Mouse (Mus musculus) left cerebral cortex, postnatal 36 days (tissue): ENCODE data around the gene Hist1h2ak. TPM values are rescaled to one million over a fixed set of nuclear protein-coding genes. Genes with fewer than 3 reads are reported as not detected.

Source experiments
- DNase-seq, 2 experiments: peaks; one replicate each; pipeline ENCODE4 v3.0.0; 2021 to 2022; ENCODE audit warnings: low spot score in 2 of 2, mixed read lengths in 1 of 2
- intact Hi-C: fragments of 180-260 bp; cut with DNase I; formaldehyde crosslinking; loops from one replicate; pipeline ENCODE4 v1.15.1; 2025
- microRNA-seq: library from miRNA; unstranded; fragments of <30 nt; microRNA quantifications from one replicate; pipeline ENCODE4 v1.2.0, GENCODE M21; 2022
- total RNA-seq, 2 experiments: library from RNA; stranded (reverse); gene quantifications; 2 replicates each; pipeline ENCODE4 v1.2.3; 2021

Hist1h2ak gene
- total RNA-seq, 2 experiments from 2014 or later, result 14.8 to 15.0 TPM

DNA sequence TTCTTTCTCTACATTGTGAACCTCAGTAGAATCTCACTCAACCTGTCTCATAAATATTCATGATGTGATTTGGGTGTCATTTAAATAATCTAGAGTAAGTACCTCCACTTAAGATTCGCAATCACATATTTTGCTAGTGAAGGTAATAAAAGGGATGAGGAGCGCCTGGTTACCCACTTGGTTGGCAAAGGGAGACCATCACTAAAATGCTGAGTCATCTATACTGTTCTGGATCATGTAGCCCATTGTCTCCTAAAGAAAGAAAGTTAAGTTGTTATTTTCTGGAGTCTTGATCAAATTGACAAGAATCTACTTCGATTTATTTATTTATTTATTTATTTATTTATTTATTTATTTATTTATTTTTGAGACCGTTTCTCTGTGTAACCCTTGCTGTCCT lies 47.0 kb downstream of the Hist1h2ak start:
- no peak for DNase-seq
- intact Hi-C loops, result no loop called here

Small RNA genes lying within 50 kb of the gene (microRNA-seq; reads per million reads assigned to microRNA genes)
- gene Gm44346 (not detected), gene Gm44357 (not detected), gene Gm44367 (not detected), gene Gm44454 (not detected)

Other genes with a start within 250 kb of the Hist1h2ak start
- 10 to 100 TPM; 15.9 to 18.1 TPM for gene Zkscan8, start 222.7 kb downstream of the Hist1h2ak start, total RNA-seq
- gene Olfr1366, start 211.0 kb downstream of the Hist1h2ak start, total RNA-seq, result not detected
- gene Olfr1535, start 193.9 kb downstream of the Hist1h2ak start, total RNA-seq, result not detected
- not detected for gene Olfr1364, start 172.1 kb downstream of the Hist1h2ak start, total RNA-seq
- gene Olfr1362, start 139.8 kb downstream of the Hist1h2ak start, total RNA-seq, result not detected
- not detected for gene Olfr11, start 111.3 kb downstream of the Hist1h2ak start, total RNA-seq
- gene Olfr1361, start 90.4 kb downstream of the Hist1h2ak start, total RNA-seq, result not detected
- gene Olfr1360, start 76.4 kb downstream of the Hist1h2ak start, total RNA-seq, result not detected
- gene Olfr1359, start 55.7 kb downstream of the Hist1h2ak start, total RNA-seq, result not detected
- gene Hist1h2bl, start 37.7 kb downstream of the Hist1h2ak start, total RNA-seq, result 10 to 100 TPM; 25.8 to 35.2 TPM
- gene Hist1h2ai, start 37.4 kb downstream of the Hist1h2ak start, total RNA-seq, result 10 to 100 TPM; 26.5 to 66.3 TPM
- 10 to 100 TPM; 73.2 to 76.4 TPM for gene Hist1h3h, start 36.2 kb downstream of the Hist1h2ak start, total RNA-seq
- 1 to 10 TPM; 4.0 to 5.5 TPM for gene Hist1h2bm, start 31.8 kb downstream of the Hist1h2ak start, total RNA-seq
- gene Hist1h4j, start 18.8 kb downstream of the Hist1h2ak start, total RNA-seq, result 10 to 100 TPM; 16.7 to 20.3 TPM
- gene Hist1h4k, start 3.3 kb downstream of the Hist1h2ak start, total RNA-seq, result 100 to 1,000 TPM; 409 to 465 TPM
- gene Hist1h2bn, start 296 bp upstream of the Hist1h2ak start, total RNA-seq, result 10 to 100 TPM in 1 of 2 experiments, 1 to 10 TPM in 1; 8.2 to 10.1 TPM
- 10 to 100 TPM in 1 of 2 experiments, 1 to 10 TPM in 1; 8.2 to 10.1 TPM for gene Hist1h1b, start 26.8 kb upstream of the Hist1h2ak start, total RNA-seq
- gene Hist1h3i, start 29.5 kb upstream of the Hist1h2ak start, total RNA-seq, result 10 to 100 TPM; 55.4 to 73.3 TPM
- not detected for gene Hist1h2an, start 33.4 kb upstream of the Hist1h2ak start, total RNA-seq
- gene Hist1h2bp, start 33.6 kb upstream of the Hist1h2ak start, total RNA-seq, result 1 to 10 TPM; 8.0 to 8.4 TPM
- gene Hist1h2bq, start 56.4 kb upstream of the Hist1h2ak start, total RNA-seq, result 10 to 100 TPM; 36.0 to 39.3 TPM
- gene Hist1h2ao, start 56.6 kb upstream of the Hist1h2ak start, total RNA-seq, result 10 to 100 TPM; 12.4 to 22.5 TPM
- 100 to 1,000 TPM; 258 to 294 TPM for gene Hist1h4m, start 57.9 kb upstream of the Hist1h2ak start, total RNA-seq
- 10 to 100 TPM; 21.3 to 23.4 TPM for gene Hist1h4n, start 78.4 kb upstream of the Hist1h2ak start, total RNA-seq
- gene Hist1h2ap, start 79.7 kb upstream of the Hist1h2ak start, total RNA-seq, result 10 to 100 TPM; 20.2 to 20.7 TPM
- gene Hist1h2br, start 79.9 kb upstream of the Hist1h2ak start, total RNA-seq, result 10 to 100 TPM; 35.5 to 38.8 TPM
- gene Zfp184, start 191.3 kb upstream of the Hist1h2ak start, total RNA-seq, result 1 to 10 TPM; 3.7 to 4.2 TPM
- gene Pom121l2, start 227.4 kb upstream of the Hist1h2ak start, total RNA-seq, result not detected